Mouse (Mus musculus) kidney, embryonic 15.5 days (tissue): Measurements from ENCODE around the gene Rwdd2a. TPM values are rescaled to one million over a fixed set of nuclear protein-coding genes. Genes with fewer than 3 reads are reported as not detected.
"Not testable (repeated sequence)": the region's sequence is repeated elsewhere in the genome, so short reads cannot be mapped to it uniquely, and the experiment has no call there.

Experiments
- ATAC-seq: fragments of 200-750 bp; cut with Nextera tagmentation; replicated peaks from 2 replicates; pipeline ENCODE4 v1.8.0; 2017; ENCODE audit warnings: moderate TSS enrichment; ENCODE audit not compliant: low FRiP score
- H3K27ac ChIP-seq: fragments of 300-500 bp; sonication (generic); 2 replicates; pipeline ENCODE4 v1.5.1; 2015; ENCODE audit warnings: mild to moderate bottlenecking, inconsistent platforms
- H3K27me3 ChIP-seq: fragments of 300-500 bp; sonication (generic); 2 replicates; pipeline ENCODE4 v1.6.1; 2015; ENCODE audit warnings: inconsistent platforms
- H3K36me3 ChIP-seq: fragments of 300-500 bp; sonication (generic); 2 replicates; pipeline ENCODE4 v1.6.1; 2015; ENCODE audit warnings: inconsistent platforms
- H3K4me1 ChIP-seq: fragments of 300-500 bp; sonication (generic); 2 replicates; pipeline ENCODE4 v1.6.1; 2015; ENCODE audit warnings: inconsistent platforms
- H3K4me2 ChIP-seq: fragments of 300-500 bp; sonication (generic); 2 replicates; pipeline ENCODE4 v1.6.1; 2015; ENCODE audit warnings: moderate library complexity, mild to moderate bottlenecking, inconsistent platforms
- H3K4me3 ChIP-seq: fragments of 300-500 bp; sonication (generic); replicated peaks from 2 replicates; pipeline ENCODE4 v1.5.1; 2015; ENCODE audit warnings: mild to moderate bottlenecking, inconsistent platforms
- H3K9ac ChIP-seq: fragments of 300-500 bp; sonication (generic); 2 replicates; pipeline ENCODE4 v1.6.1; 2015; ENCODE audit warnings: mild to moderate bottlenecking, inconsistent platforms
- H3K9me3 ChIP-seq: fragments of 300-500 bp; sonication (generic); replicated peaks from 2 replicates; pipeline ENCODE4 v1.6.1; 2016; ENCODE audit warnings: inconsistent platforms
- WGBS: fragments of 180-500 bp; shearing (Covaris S2); methylation state at CpG from one replicate; pipeline ENCODE4 v1.1.7; 2015; ENCODE audit warnings: mixed read lengths; 5-methylcytosine and 5-hydroxymethylcytosine counted together
- polyA plus RNA-seq: library from polyadenylated mRNA; unstranded; fragments of >200 nt; fragmentation: Nextera tagmentation; extraction: Ambion mirVana; gene quantifications from 2 replicates; pipeline ENCODE4 v1.2.1, GENCODE M21; 2015

Rwdd2a gene
- polyA plus RNA-seq, 1 experiment from 2014 or later: 4.1 TPM

- no peak overlapping the region for H3K27ac ChIP-seq
- 0 out of 2 replicates have a peak overlapping the region, but pooled peaks have one; percentile 14 for H3K9ac ChIP-seq
- H3K4me2 ChIP-seq: peak overlapping the region; percentile 100
- H3K9me3 ChIP-seq: no peaks in the 10 kb centered on the region
- peaks cover 18% of the 10 kb centered on the region for H3K4me1 ChIP-seq
- ATAC-seq: no peak
- no peaks in the 10 kb centered on the region for H3K27me3 ChIP-seq
- 70% methylated on average over 10 of the region's 10 CpGs for WGBS
- peak overlapping the region; percentile 75 for H3K4me3 ChIP-seq
- H3K36me3 ChIP-seq: peaks cover 42% of the 10 kb centered on the region
Observed at GRCm38 (mm10) chr9:86570261-86570890, 1.4 kb upstream of the Rwdd2a start.

DNA sequence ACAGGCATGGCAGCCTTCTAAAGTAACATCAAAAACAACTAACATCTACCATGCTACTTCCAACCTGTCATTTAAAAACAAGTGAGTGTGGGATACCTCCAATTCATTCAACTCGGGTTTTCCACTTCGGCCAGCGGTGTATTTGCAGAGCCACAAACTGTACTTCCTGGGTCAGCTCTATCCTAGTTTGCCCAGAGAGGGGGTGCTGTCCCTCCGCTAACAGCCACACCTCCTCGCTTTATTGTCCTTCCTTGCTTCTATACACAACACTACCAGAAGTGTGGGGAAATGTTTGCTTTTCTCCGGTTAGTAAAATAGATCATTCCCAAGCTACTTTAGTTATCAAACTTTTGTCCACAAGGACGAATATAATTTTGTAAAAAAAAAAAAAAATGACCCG, 845 bp upstream of the Rwdd2a start:
- H3K9me3 ChIP-seq: no peaks in the 10 kb centered on the region
- H3K9ac ChIP-seq: peak overlapping the region; percentile 14; the same call in 1 of the 2 replicates
- peaks cover 36% of the 10 kb centered on the region for H3K36me3 ChIP-seq
- peak overlapping the region; percentile 100 for H3K4me2 ChIP-seq
- no peak overlapping the region for H3K27ac ChIP-seq
- H3K27me3 ChIP-seq: no peaks in the 10 kb centered on the region
- H3K4me1 ChIP-seq: peaks cover 18% of the 10 kb centered on the region
- no peak for ATAC-seq
- H3K4me3 ChIP-seq: peak overlapping the region; percentile 75
- WGBS: 11% methylated on average over 8 of the region's 8 CpGs

DNA sequence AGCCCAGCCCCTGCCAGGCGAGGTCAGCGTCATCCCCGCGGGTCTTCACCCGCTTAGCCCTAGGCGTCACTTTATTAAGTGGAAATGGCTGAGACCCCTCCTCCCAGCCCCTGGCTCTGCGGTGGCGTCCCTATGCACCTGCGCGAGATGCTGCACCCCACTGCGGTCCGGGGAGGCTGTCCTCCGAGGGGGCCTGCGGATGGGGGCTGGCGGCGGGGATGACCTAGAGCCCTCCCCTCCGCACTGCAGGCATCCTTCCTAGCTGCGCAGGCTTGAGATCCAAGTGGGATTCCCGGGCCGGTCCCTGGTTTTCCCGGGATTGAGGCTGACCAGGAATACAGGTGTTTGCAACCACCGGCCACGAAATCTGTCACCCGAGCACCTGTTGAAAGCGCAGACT, 405 bp downstream of the Rwdd2a start:
- under 1% methylated on average over 25 of the region's 25 CpGs for WGBS
- Histone ChIP-seq H3K4me1 (peaks cover 18% of the 10 kb centered on the region), H3K36me3 (peaks cover 23% of the 10 kb centered on the region), H3K9me3 (no peaks in the 10 kb centered on the region), H3K27ac (no peak overlapping the region), H3K9ac (peak overlapping the region; percentile 59), H3K27me3 (no peaks in the 10 kb centered on the region), H3K4me3 (peak overlapping the region; percentile 75), H3K4me2 (peak overlapping the region; percentile 100)
- peak; percentile 48 for ATAC-seq

DNA sequence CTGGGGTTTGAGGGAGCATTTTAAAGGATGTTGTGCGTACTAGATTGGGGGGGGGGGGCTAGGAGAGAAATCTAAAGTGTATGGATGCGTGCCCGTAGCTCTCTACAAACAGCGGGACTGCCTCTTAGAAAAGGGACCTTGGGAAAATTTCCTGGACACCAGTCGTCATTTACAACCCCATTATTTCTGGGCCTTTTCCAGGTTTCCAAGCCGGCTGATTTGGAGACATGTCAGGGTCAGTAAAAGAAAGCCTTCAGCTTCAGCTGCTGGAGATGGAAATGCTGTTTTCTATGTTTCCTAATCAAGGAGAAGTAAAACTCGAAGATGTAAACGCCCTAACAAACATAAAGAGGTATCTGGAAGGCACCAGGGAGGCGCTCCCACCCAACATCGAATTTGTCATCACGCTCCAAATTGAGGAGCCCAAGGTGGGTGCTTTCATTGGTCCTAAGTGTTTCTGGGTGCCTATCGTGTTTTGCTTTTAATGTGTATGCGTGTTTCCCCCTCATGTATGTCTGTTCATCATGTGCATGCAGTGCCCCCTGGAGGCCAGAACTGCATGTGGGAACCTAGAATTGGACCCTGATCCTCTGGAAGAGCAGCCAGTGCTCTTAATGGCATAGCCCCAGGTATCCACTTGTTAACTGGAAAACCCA, 973 bp downstream of the Rwdd2a start:
- peaks cover 18% of the 10 kb centered on the region for H3K4me1 ChIP-seq
- H3K27ac ChIP-seq: no peak overlapping the region
- peak overlapping the region; percentile 59 for H3K9ac ChIP-seq
- no peaks in the 10 kb centered on the region for H3K9me3 ChIP-seq
- peak overlapping the region; percentile 100 for H3K4me2 ChIP-seq
- no peaks in the 10 kb centered on the region for H3K27me3 ChIP-seq
- WGBS: 7% methylated on average over 13 of the region's 13 CpGs
- peak; percentile 5; the same call in 1 of the 2 replicates for ATAC-seq
- peaks cover 18% of the 10 kb centered on the region for H3K36me3 ChIP-seq
- H3K4me3 ChIP-seq: peak overlapping the region; percentile 75

GRCm38 (mm10) chr9:86573616-86574303, 2.0 kb downstream of the Rwdd2a start:
- ATAC-seq: no peak
- no peak overlapping the region for H3K9ac ChIP-seq
- peaks cover 8% of the 10 kb centered on the region for H3K36me3 ChIP-seq
- peaks cover 18% of the 10 kb centered on the region for H3K4me1 ChIP-seq
- H3K27ac ChIP-seq: no peak overlapping the region
- no peak overlapping the region for H3K4me2 ChIP-seq
- no peaks in the 10 kb centered on the region for H3K27me3 ChIP-seq
- no peaks in the 10 kb centered on the region for H3K9me3 ChIP-seq
- 78% methylated on average over 20 of the region's 20 CpGs for WGBS
- no peak overlapping the region for H3K4me3 ChIP-seq

DNA sequence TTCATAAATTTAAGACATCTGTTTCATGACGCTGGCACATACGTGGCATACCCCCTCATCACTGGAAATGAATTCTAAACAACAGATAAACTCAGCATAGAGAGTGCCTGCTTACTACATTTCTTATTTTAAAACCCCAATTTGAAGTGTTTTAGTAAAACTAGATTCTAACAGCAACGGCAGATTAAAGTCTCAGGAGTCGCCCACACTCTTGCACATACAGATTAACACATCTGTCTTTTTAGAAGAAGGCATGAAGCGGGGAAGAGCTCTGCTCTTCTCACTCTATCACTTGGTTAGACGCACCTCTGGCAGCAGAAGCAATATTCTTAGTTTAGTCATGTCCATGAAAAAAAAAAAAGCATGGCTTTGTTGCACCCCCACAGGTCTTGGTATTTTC, 3.4 kb downstream of the Rwdd2a start:
- Histone ChIP-seq H3K4me3 (no peak overlapping the region), H3K4me1 (peaks cover 17% of the 10 kb centered on the region), H3K4me2 (no peak overlapping the region), H3K9ac (no peak overlapping the region), H3K9me3 (no peaks in the 10 kb centered on the region), H3K27ac (no peak overlapping the region), H3K36me3 (no peaks in the 10 kb centered on the region), H3K27me3 (no peaks in the 10 kb centered on the region)
- no peak for ATAC-seq
- WGBS: 90% methylated on average over 6 of the region's 6 CpGs

DNA sequence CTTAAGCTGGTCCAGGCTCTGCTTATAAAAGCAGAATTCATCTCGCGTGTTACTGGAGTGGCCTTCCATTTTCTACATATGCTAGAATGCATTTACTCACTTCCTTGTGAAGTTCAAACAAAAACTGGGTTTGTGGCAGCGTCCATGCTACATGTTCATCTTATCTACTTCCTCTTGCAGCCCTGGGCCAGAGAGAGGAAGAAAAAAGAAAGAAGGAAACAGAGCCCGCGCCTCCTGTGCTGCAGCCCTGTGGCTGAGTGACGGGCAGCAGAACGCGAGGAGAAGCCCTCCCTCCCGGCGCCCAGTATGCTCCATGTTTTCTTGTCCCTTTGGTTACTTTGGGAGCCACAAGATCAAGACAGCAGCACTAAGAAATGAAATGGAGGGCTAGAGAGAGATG, 7.9 kb downstream of the Rwdd2a start:
- Histone ChIP-seq H3K4me1 (no peaks in the 10 kb centered on the region), H3K4me2 (no peak overlapping the region), H3K9ac (no peak overlapping the region), H3K27ac (no peak overlapping the region), H3K9me3 (no peaks in the 10 kb centered on the region), H3K36me3 (no peaks in the 10 kb centered on the region), H3K27me3 (no peaks in the 10 kb centered on the region), H3K4me3 (no peak overlapping the region)
- WGBS: 81% methylated on average over 10 of the region's 10 CpGs
- no peak for ATAC-seq

GRCm38 (mm10) chr9:86583740-86584139, 11.9 kb downstream of the Rwdd2a start:
- no peak overlapping the region for H3K9ac ChIP-seq
- no peaks in the 10 kb centered on the region for H3K4me1 ChIP-seq
- no peak overlapping the region for H3K27ac ChIP-seq
- ATAC-seq: peak; percentile 76; the same call in 1 of the 2 replicates
- H3K36me3 ChIP-seq: no peaks in the 10 kb centered on the region
- H3K4me3 ChIP-seq: no peak overlapping the region
- no peaks in the 10 kb centered on the region for H3K27me3 ChIP-seq
- WGBS: 57% methylated on average over 3 of the region's 3 CpGs
- H3K9me3 ChIP-seq: no peaks in the 10 kb centered on the region
- H3K4me2 ChIP-seq: no peak overlapping the region

GRCm38 (mm10) chr9:86587019-86587795, 15.4 kb downstream of the Rwdd2a start:
- Histone ChIP-seq H3K4me1 (no peaks in the 10 kb centered on the region), H3K9ac (no peak overlapping the region), H3K36me3 (no peaks in the 10 kb centered on the region), H3K27me3 (no peaks in the 10 kb centered on the region), H3K4me3 (no peak overlapping the region), H3K27ac (no peak overlapping the region), H3K9me3 (no peaks in the 10 kb centered on the region), H3K4me2 (no peak overlapping the region)
- 88% methylated on average over 11 of the region's 11 CpGs for WGBS
- no peak for ATAC-seq

GRCm38 (mm10) chr9:86592676-86593668, 21.2 kb downstream of the Rwdd2a start:
- WGBS: 79% methylated on average over 19 of the region's 19 CpGs
- ATAC-seq: no peak
- H3K4me2 ChIP-seq: no peak overlapping the region
- H3K36me3 ChIP-seq: no peaks in the 10 kb centered on the region
- H3K9ac ChIP-seq: no peak overlapping the region
- no peak overlapping the region for H3K27ac ChIP-seq
- H3K27me3 ChIP-seq: no peaks in the 10 kb centered on the region
- no peaks in the 10 kb centered on the region for H3K9me3 ChIP-seq
- no peak overlapping the region for H3K4me3 ChIP-seq
- no peaks in the 10 kb centered on the region for H3K4me1 ChIP-seq

- H3K9ac ChIP-seq, H3K4me1 ChIP-seq, H3K9me3 ChIP-seq, ATAC-seq, H3K36me3 ChIP-seq, H3K4me2 ChIP-seq, H3K27me3 ChIP-seq, H3K27ac ChIP-seq, H3K4me3 ChIP-seq: not testable (repeated sequence)
- WGBS: 66% methylated on average over 10 of the region's 10 CpGs
Observed at GRCm38 (mm10) chr9:86594357-86594767, 22.6 kb downstream of the Rwdd2a start.
